Mouse (Mus musculus) liver, embryonic 12.5 days (tissue): Measurements from ENCODE around the gene Tmem120b. TPM values are rescaled to one million over a fixed set of nuclear protein-coding genes. Genes with fewer than 3 reads are reported as not detected.

ENCODE experiments used
- ATAC-seq: fragments of 200-750 bp; cut with Nextera tagmentation; 2 replicates; pipeline ENCODE4 v1.8.0; 2017; ENCODE audit warnings: moderate number of reproducible peaks, mild to moderate bottlenecking, moderate library complexity
- H3K27ac ChIP-seq: fragments of 300-500 bp; sonication (generic); 2 replicates; pipeline ENCODE4 v1.5.1; 2016; ENCODE audit warnings: mild to moderate bottlenecking
- H3K27me3 ChIP-seq: fragments of 300-500 bp; sonication (generic); replicated peaks from 2 replicates; pipeline ENCODE4 v1.6.1; 2016; ENCODE audit warnings: mild to moderate bottlenecking, moderate library complexity
- H3K36me3 ChIP-seq: fragments of 300-500 bp; sonication (generic); 2 replicates; pipeline ENCODE4 v1.6.1; 2016; ENCODE audit warnings: mild to moderate bottlenecking, moderate library complexity
- H3K4me1 ChIP-seq: fragments of 300-500 bp; sonication (generic); 2 replicates; pipeline ENCODE4 v1.6.1; 2016
- H3K4me2 ChIP-seq: fragments of 300-500 bp; sonication (generic); 2 replicates; pipeline ENCODE4 v1.6.1; 2016; ENCODE audit warnings: mild to moderate bottlenecking, moderate library complexity
- H3K4me3 ChIP-seq: fragments of 300-500 bp; sonication (generic); 2 replicates; pipeline ENCODE4 v1.5.1; 2016; ENCODE audit warnings: mild to moderate bottlenecking, moderate library complexity
- H3K9ac ChIP-seq: fragments of 300-500 bp; sonication (generic); 2 replicates; pipeline ENCODE4 v1.6.1; 2016; ENCODE audit warnings: mild to moderate bottlenecking, moderate library complexity
- H3K9me3 ChIP-seq: fragments of 300-500 bp; sonication (generic); replicated peaks from 2 replicates; pipeline ENCODE4 v1.6.1; 2016; ENCODE audit warnings: mild to moderate bottlenecking, moderate library complexity
- WGBS: fragments of 180-500 bp; shearing (Covaris S2); methylation state at CpG from one replicate; pipeline ENCODE4 v1.1.7; 2016; ENCODE audit not compliant: insufficient replicate concordance; 5-methylcytosine and 5-hydroxymethylcytosine counted together
- polyA plus RNA-seq: library from polyadenylated mRNA; unstranded; fragments of >200 nt; fragmentation: Nextera tagmentation; extraction: Ambion mirVana; gene quantifications from 2 replicates; pipeline ENCODE4 v1.2.1, GENCODE M21; 2016

Gene Tmem120b
- polyA plus RNA-seq, 1 experiment from 2014 or later: 28.2 TPM

- Histone ChIP-seq H3K27ac (peak within 1 kb of the TSS; percentile 100), H3K4me1 (peaks cover 92% of the 10 kb centered on the region), H3K9ac (peak within 1 kb of the TSS; percentile 64), H3K4me2 (peak within 1 kb of the TSS; percentile 74), H3K4me3 (peak within 1 kb of the TSS; percentile 46), H3K27me3 (peaks cover 16% of the 10 kb centered on the region), H3K9me3 (no peaks in the 10 kb centered on the region), H3K36me3 (peaks cover 23% of the 10 kb centered on the region)
- WGBS: 1% methylated on average over 44 of the region's 44 CpGs
- ATAC-seq: peak; percentile 82
Measured at GRCm38 (mm10) chr5:123132308-123133071, 64.3 kb downstream of the Tmem120b start, which contains the start of gene Rhof. Rhof (minus strand) TSS chr5:123132692.

DNA sequence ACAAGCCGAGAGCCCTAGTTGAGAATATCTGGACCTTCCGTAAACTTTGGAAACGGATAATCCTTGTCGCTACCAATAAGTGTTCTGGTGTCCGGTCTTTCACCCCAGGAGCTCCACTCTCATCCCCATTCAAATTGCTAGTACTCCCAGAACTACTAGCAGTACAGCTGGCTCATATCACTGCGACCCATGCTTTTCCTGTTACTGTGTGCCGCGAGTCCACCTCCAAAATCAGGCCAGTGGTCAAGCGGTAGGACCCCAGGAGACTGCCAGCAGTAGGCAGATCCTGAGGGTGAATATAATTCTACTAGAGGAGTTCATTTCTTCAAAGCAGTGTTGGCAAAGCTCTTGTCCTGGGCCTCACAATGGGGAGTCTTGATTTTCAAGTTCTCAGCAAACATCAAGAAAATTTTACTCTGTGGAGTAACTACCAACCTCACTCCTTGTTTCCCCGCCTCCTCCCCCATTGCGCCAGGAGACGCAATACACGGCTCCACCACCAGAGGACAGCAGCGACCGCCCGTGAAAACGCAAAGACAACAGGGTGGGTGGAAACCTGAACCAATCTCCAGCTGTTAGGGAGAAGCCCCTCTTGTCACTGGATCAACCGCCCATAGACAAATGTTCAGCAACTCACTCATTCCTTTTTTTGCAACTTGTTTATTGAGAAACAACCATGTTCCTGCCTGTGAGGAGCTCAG is 65.0 kb downstream of the Tmem120b start:
- ATAC-seq: no peak
- Histone ChIP-seq H3K27me3 (peaks cover 16% of the 10 kb centered on the region), H3K4me1 (peaks cover 97% of the 10 kb centered on the region), H3K9ac (0 out of 2 replicates have a peak overlapping the region, but pooled peaks have one; percentile 64), H3K36me3 (peaks cover 24% of the 10 kb centered on the region), H3K9me3 (no peaks in the 10 kb centered on the region), H3K4me2 (peak overlapping the region; percentile 74), H3K27ac (peak overlapping the region; percentile 100), H3K4me3 (peak overlapping the region; percentile 46)
- WGBS: 18% methylated on average over 18 of the region's 18 CpGs

DNA sequence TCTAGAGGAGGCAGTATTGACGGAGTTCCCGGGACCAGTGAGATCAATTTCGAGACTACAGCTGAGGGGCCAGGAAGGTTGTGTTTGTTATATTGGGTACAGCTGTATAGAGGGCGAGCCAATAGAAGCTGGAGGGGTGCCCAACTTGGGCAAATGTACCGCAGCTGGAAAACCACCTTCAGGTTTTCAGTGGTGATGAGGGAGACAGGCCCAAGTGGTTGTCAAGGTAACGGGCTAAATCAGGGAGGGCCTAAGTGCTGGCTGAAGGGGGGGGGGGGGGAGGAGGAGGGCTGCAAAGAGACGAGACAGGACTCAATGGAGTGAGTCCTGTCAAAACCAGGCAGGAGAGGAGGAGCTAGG is 65.5 kb downstream of the Tmem120b start:
- H3K4me2 ChIP-seq: peak overlapping the region; percentile 26; the same call in 1 of the 2 replicates
- peaks cover 24% of the 10 kb centered on the region for H3K36me3 ChIP-seq
- H3K9ac ChIP-seq: no peak overlapping the region
- no peak for ATAC-seq
- peaks cover 16% of the 10 kb centered on the region for H3K27me3 ChIP-seq
- no peaks in the 10 kb centered on the region for H3K9me3 ChIP-seq
- H3K4me1 ChIP-seq: peaks cover 97% of the 10 kb centered on the region
- no peak overlapping the region for H3K4me3 ChIP-seq
- 56% methylated on average over 7 of the region's 7 CpGs for WGBS
- peak overlapping the region; percentile 100 for H3K27ac ChIP-seq

- peaks cover 95% of the 10 kb centered on the region for H3K4me1 ChIP-seq
- peak overlapping the region; percentile 98 for H3K4me3 ChIP-seq
- peak overlapping the region; percentile 99 for H3K9ac ChIP-seq
- H3K27ac ChIP-seq: peak overlapping the region; percentile 100
- H3K27me3 ChIP-seq: peaks cover 15% of the 10 kb centered on the region
- ATAC-seq: no peak
- 36% methylated on average over 13 of the region's 13 CpGs for WGBS
- peak overlapping the region; percentile 100 for H3K4me2 ChIP-seq
- peaks cover 24% of the 10 kb centered on the region for H3K36me3 ChIP-seq
- H3K9me3 ChIP-seq: no peaks in the 10 kb centered on the region
Measured at GRCm38 (mm10) chr5:123134186-123134874, 66.1 kb downstream of the Tmem120b start.

GRCm38 (mm10) chr5:123134875-123135382 is 66.7 kb downstream of the Tmem120b start:
- Histone ChIP-seq H3K4me1 (peaks cover 95% of the 10 kb centered on the region), H3K4me2 (peak overlapping the region; percentile 100), H3K36me3 (peaks cover 24% of the 10 kb centered on the region), H3K27me3 (peaks cover 9% of the 10 kb centered on the region), H3K27ac (peak overlapping the region; percentile 100), H3K4me3 (peak overlapping the region; percentile 98), H3K9ac (peak overlapping the region; percentile 99), H3K9me3 (no peaks in the 10 kb centered on the region)
- no peak for ATAC-seq
- WGBS: 46% methylated on average over 8 of the region's 8 CpGs

DNA sequence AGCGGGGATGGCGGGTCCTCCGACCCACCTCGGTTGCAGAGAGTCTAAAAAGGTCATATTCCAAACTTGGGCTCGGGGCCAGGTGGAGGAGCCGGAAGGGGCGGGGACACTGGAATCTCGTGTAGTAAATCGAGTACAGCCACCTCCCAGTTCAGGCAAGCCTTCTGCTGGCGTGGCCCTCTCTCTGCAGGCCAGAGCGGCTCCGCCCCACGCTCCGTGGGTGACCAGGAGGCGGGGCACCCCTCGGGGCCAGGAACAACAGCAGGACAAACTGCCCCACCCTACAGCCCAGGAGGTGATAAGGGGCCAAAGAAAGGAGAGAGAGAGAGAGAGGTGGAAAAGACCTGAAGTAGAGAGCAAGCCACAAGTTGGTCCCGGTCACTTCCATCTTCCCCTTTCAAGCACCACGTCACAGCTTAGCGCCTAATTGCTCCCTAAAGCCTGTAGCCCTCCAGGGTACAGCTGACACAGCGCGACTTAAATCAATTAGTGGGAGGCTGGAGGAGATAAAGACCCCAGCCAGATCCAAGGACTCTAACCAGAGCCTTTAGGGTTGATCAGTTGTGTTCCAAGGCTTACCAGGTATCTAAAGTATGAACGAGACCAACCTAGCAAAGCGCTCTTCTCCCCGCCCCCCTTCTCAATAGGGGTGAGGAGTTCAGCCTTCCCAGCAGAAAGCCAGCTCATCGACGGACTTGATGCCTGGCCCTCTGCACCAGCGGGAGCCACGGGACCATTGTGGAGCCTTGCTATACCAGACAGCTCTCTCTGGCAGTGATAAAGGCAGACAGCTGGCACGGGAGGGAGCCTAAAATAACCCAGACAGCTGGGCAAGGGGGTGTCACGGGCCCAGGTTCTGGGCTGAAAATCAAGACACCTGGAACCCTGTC is 67.5 kb downstream of the Tmem120b start:
- Histone ChIP-seq H3K27ac (peak overlapping the region; percentile 100), H3K27me3 (peaks cover 5% of the 10 kb centered on the region), H3K36me3 (peaks cover 24% of the 10 kb centered on the region), H3K4me2 (peak overlapping the region; percentile 100), H3K9ac (peak overlapping the region; percentile 99), H3K4me3 (peak overlapping the region; percentile 98), H3K4me1 (peaks cover 93% of the 10 kb centered on the region), H3K9me3 (no peaks in the 10 kb centered on the region)
- 8% methylated on average over 30 of the region's 30 CpGs for WGBS
- peak; percentile 36 for ATAC-seq

- Histone ChIP-seq H3K9ac (peak overlapping the region; percentile 99), H3K4me2 (peak overlapping the region; percentile 100), H3K9me3 (no peaks in the 10 kb centered on the region), H3K27ac (peak overlapping the region; percentile 100), H3K4me1 (peaks cover 86% of the 10 kb centered on the region), H3K36me3 (peaks cover 24% of the 10 kb centered on the region), H3K27me3 (peaks cover 2% of the 10 kb centered on the region; the same call in 1 of the 2 replicates), H3K4me3 (peak overlapping the region; percentile 98)
- WGBS: under 1% methylated on average over 13 of the region's 13 CpGs
- ATAC-seq: peak; percentile 72
Measured at GRCm38 (mm10) chr5:123136361-123137043, 68.3 kb downstream of the Tmem120b start.

GRCm38 (mm10) chr5:123137044-123137909 is 69.1 kb downstream of the Tmem120b start:
- no peaks in the 10 kb centered on the region for H3K27me3 ChIP-seq
- peak; percentile 26; the same call in 1 of the 2 replicates for ATAC-seq
- 3% methylated on average over 20 of the region's 20 CpGs for WGBS

GRCm38 (mm10) chr5:123137910-123138229 is 69.7 kb downstream of the Tmem120b start:
- peak overlapping the region; percentile 100 for H3K4me2 ChIP-seq
- H3K27me3 ChIP-seq: no peaks in the 10 kb centered on the region
- WGBS: 1% methylated on average over 6 of the region's 6 CpGs
- peaks cover 73% of the 10 kb centered on the region for H3K4me1 ChIP-seq
- H3K27ac ChIP-seq: peak overlapping the region; percentile 100
- no peak for ATAC-seq
- H3K36me3 ChIP-seq: peaks cover 24% of the 10 kb centered on the region
- peak overlapping the region; percentile 99 for H3K9ac ChIP-seq
- peak overlapping the region; percentile 98 for H3K4me3 ChIP-seq
- H3K9me3 ChIP-seq: no peaks in the 10 kb centered on the region

More at GRCm38 (mm10) chr5:123137044-123137909, 69.1 kb downstream of the Tmem120b start:
- Histone ChIP-seq H3K27ac (peak overlapping the region; percentile 100), H3K9ac (peak overlapping the region; percentile 99), H3K4me2 (peak overlapping the region; percentile 100), H3K4me1 (peaks cover 79% of the 10 kb centered on the region), H3K4me3 (peak overlapping the region; percentile 98), H3K36me3 (peaks cover 24% of the 10 kb centered on the region), H3K9me3 (no peaks in the 10 kb centered on the region)
